Mouse (Mus musculus) embryonic stem cell, embryonic (primary cell): ENCODE measurements at regions not wholly inside any gene's neighbourhood (a gene's known extent, or its start where the extent isn't known, plus 50 kb on each side); places are given as distances from the start of the nearest gene placed in this dataset.

ENCODE experiments used
- CTCF ChIA-PET, 4 experiments: fragments of 300-600 bp in 2 of 4; fragments of 350-600 bp in 2 of 4; sonication (Branson Sonifier 250); formaldehyde crosslinking; loops; one replicate each; lab custom pipeline; 2022; ENCODE audit warnings: inconsistent platforms in 2 of 4; lab: Charles Lee
- POLR2A ChIA-PET, 4 experiments: fragments of 300-600 bp in 2 of 4; fragments of 350-600 bp in 2 of 4; sonication (Branson Sonifier 250); formaldehyde crosslinking; loops; one replicate each; lab custom pipeline; 2022; ENCODE audit warnings: antibody characterized with exemption in 4 of 4, inconsistent platforms in 1 of 4; lab: Charles Lee

- POLR2A ChIA-PET: interaction anchor here in 1 of 4 experiments (0.5 kb wide), 1 partner anchor 542 kb away, joined by 3 read pairs; no protein-coding TSS in a partner anchor
- CTCF ChIA-PET: no interaction called here
Measured at GRCm38 (mm10) chr5:119307768-119308167, 362.7 kb upstream of the Tbx3 start.

GRCm38 (mm10) chr5:119310178-119310930, 360.1 kb upstream of the Tbx3 start:
- ChIA-PET CTCF (interaction anchor here (0.6 to 1.3 kb wide), 10 partner anchors 8 to 1137 kb away, joined by 3 to 5 read pairs (median 3); partner anchors contain the start of gene Tbx3 (in 1 of the 4)), POLR2A (interaction anchor here (0.6 to 1.6 kb wide), 35 partner anchors 9 to 402 kb away, joined by 3 to 10 read pairs (median 3); partner anchors contain the start of gene Tbx3 (in 2 of the 4))

GRCm38 (mm10) chr5:119312808-119313207, 357.7 kb upstream of the Tbx3 start:
- CTCF ChIA-PET: interaction anchor here in 1 of 4 experiments (0.5 to 0.6 kb wide), 2 partner anchors 426 to 1698 kb away, joined by 3 to 15 read pairs; no protein-coding TSS in a partner anchor
- POLR2A ChIA-PET: interaction anchor here in 1 of 4 experiments (0.6 kb wide), 1 partner anchor 296 kb away, joined by 3 read pairs; no protein-coding TSS in a partner anchor

- ChIA-PET POLR2A (no interaction called here), CTCF (no interaction called here)
Measured at GRCm38 (mm10) chr5:119315149-119315548, 355.3 kb upstream of the Tbx3 start.

- POLR2A ChIA-PET: interaction anchor here in 1 of 4 experiments (0.8 kb wide), 1 partner anchor 353 kb away, joined by 3 read pairs; the partner anchor contains the start of gene Tbx3
- CTCF ChIA-PET: no interaction called here
Measured at GRCm38 (mm10) chr5:119317617-119318016, 352.9 kb upstream of the Tbx3 start.

- ChIA-PET CTCF (no interaction called here), POLR2A (no interaction called here)
Measured at GRCm38 (mm10) chr5:119321368-119322144, 348.9 kb upstream of the Tbx3 start.

DNA sequence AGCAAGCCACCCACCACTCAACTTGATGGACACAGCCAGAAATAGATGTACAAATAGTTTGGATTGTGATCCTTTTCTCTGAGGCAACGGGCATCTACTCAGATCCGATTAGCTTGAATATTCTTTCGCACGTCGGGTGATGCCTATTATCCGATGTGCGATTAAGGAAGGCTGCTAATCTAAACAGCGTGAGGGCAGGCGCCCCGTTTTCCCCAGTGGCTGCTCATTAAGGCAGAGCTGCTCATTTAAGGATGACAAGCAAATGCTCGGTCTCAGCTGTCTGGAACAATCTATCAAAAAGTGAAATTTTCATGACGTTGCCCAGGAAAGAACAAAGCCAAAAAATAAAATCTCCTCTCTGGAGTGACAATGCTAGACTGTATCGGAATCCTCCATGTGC, 348.1 kb upstream of the Tbx3 start:
- ChIA-PET POLR2A (interaction anchor here in 1 of 4 experiments (0.5 kb wide), 1 partner anchor 349 kb away, joined by 5 read pairs; no protein-coding TSS in a partner anchor), CTCF (no interaction called here)

GRCm38 (mm10) chr5:119325681-119326255, 344.7 kb upstream of the Tbx3 start:
- ChIA-PET POLR2A (interaction anchor here in 1 of 4 experiments (0.6 kb wide), 1 partner anchor 354 kb away, joined by 3 read pairs; no protein-coding TSS in a partner anchor), CTCF (no interaction called here)

DNA sequence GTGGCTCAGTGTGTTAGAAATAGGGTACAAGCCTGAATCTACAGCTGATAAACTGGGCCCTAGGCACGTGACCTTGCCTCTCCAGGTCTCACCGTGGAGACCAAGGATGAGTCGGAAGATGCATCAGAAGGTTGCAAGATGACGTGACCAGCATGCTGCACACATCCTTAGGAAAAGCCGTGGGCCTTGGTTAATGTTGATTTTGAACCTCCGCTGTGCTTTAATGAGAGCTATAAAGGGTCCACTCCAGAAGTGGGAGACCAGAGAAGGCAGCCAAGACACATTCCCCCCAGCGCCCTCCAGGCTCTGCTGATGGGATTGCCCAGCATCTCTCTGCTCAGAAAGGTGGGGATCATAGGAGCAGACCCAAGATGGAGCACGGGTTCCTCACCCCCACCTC, 343.6 kb upstream of the Tbx3 start:
- CTCF ChIA-PET: no interaction called here
- POLR2A ChIA-PET: no interaction called here

- POLR2A ChIA-PET: interaction anchor here in 2 of 4 experiments (0.6 to 1.2 kb wide), 3 partner anchors 69 to 299 kb away, joined by 3 read pairs; no protein-coding TSS in a partner anchor
- CTCF ChIA-PET: interaction anchor here in 1 of 4 experiments (0.6 kb wide), 1 partner anchor 130 kb away, joined by 4 read pairs; no protein-coding TSS in a partner anchor
Measured at GRCm38 (mm10) chr5:119328971-119329370, 341.5 kb upstream of the Tbx3 start.

DNA sequence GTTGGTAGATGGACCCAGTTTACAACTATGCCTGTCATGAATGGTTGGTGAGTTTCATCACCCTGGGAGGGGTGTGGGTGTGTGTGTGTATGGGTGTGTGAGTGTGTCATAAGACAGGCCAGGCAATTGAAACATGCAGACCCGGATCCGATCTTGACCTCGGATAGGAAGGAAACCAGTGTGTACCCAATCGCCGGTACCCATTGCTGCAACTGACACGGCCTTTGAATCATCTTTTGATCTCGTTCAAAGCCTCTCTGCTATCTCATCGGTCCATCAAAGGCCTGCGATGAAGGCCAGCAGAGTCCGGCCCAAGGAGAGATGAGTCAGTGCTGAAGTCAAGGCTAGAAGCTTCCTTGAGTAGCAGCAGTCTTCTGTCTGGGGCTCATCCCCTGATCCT, 341.1 kb upstream of the Tbx3 start:
- POLR2A ChIA-PET: interaction anchor here in 1 of 4 experiments (0.6 to 1.2 kb wide), 2 partner anchors 298 to 299 kb away, joined by 3 read pairs; no protein-coding TSS in a partner anchor
- CTCF ChIA-PET: interaction anchor here in 1 of 4 experiments (0.6 kb wide), 1 partner anchor 130 kb away, joined by 4 read pairs; no protein-coding TSS in a partner anchor

DNA sequence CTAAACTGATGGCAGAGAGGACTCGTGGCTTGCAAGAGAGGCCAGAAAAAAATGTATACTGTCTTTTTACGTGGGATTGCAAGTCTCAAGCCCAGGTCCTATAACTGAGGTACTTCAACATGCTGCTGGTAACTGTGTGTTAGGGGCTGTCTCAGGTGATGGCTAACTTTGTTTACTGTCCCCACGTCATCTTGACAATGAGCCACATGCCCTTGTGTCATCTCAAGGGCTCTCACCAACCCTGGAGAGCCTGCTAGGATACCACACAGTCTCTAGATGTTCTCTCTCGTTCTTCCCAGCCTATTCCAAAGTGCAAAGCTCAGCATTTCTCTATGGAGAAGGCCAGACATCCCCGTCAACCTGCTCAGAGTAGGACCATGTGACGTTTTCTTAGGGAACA, 340.6 kb upstream of the Tbx3 start:
- POLR2A ChIA-PET: interaction anchor here in 1 of 4 experiments (0.5 kb wide), 1 partner anchor 47 kb away, joined by 3 read pairs; no protein-coding TSS in a partner anchor
- CTCF ChIA-PET: no interaction called here

DNA sequence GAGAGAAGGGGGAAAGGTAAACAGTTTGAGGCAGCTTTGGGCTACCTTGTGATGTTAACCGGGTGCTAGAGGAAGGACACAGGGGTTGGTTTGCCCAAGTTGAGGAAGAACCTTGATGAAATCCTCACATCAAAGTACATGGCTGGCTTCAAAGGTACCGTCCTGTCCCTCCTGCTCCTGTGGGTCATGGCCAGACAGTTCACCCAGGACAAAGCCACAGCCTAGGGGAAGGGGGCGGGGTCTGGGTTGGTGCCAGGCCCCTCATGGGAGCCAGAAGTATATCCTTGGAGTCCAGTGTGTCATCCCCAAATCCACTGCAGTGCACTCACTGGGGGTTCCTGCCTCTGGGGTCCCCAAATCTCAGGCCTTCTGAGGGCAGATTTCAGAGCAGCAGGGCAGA, 339.0 kb upstream of the Tbx3 start:
- ChIA-PET POLR2A (no interaction called here), CTCF (no interaction called here)

GRCm38 (mm10) chr5:119332621-119333020, 337.8 kb upstream of the Tbx3 start:
- CTCF ChIA-PET: interaction anchor here in 1 of 4 experiments (0.6 kb wide), 1 partner anchor 481 kb away, joined by 7 read pairs; no protein-coding TSS in a partner anchor
- POLR2A ChIA-PET: interaction anchor here in 1 of 4 experiments (0.6 kb wide), 1 partner anchor 542 kb away, joined by 6 read pairs; no protein-coding TSS in a partner anchor

GRCm38 (mm10) chr5:119335211-119335610, 335.3 kb upstream of the Tbx3 start:
- ChIA-PET POLR2A (no interaction called here), CTCF (no interaction called here)

- CTCF ChIA-PET: interaction anchor here in 1 of 4 experiments (0.6 kb wide), 1 partner anchor 50 kb away, joined by 3 read pairs; no protein-coding TSS in a partner anchor
Measured at GRCm38 (mm10) chr5:119335979-119336378, 334.5 kb upstream of the Tbx3 start.

GRCm38 (mm10) chr5:119337739-119338138, 332.7 kb upstream of the Tbx3 start:
- CTCF ChIA-PET: interaction anchor here in 1 of 4 experiments (0.6 kb wide), 1 partner anchor 403 kb away, joined by 3 read pairs; no protein-coding TSS in a partner anchor

More at GRCm38 (mm10) chr5:119335979-119336378, 334.5 kb upstream of the Tbx3 start:
- POLR2A ChIA-PET: no interaction called here

DNA sequence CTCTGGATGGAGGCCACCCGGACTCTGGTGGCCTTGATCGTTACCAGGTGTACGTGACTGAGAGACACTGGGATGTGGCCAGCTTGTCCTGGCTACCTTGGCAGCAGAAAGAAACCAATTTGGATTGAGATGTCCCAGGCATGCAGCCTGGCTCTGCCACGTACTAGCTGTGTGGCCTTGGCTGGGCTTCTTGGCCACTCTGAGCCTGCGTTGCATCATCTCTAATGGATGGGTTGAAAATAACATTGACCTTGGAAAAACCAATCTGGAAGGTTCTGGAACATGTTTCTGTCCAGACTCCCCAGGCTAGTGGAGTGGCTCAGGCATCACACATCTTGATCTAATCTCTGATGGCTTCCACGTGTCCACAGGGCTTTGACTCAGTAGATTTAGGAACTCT, 331.8 kb upstream of the Tbx3 start:
- ChIA-PET POLR2A (no interaction called here), CTCF (no interaction called here)

More at GRCm38 (mm10) chr5:119337739-119338138, 332.7 kb upstream of the Tbx3 start:
- POLR2A ChIA-PET: no interaction called here
